Mouse (Mus musculus): ENCODE data around the gene Mpdu1. TPM values are rescaled to one million over a fixed set of nuclear protein-coding genes. Genes with fewer than 3 reads are reported as not detected.

Mpdu1 gene
- polyA plus RNA-seq, 1 experiment from 2014 or later = 63.4 TPM

GRCm38 (mm10) chr11:69683576-69683975, 21.1 kb upstream of the Mpdu1 start:
- H3K4me3 ChIP-seq (ENCODE audit: low read depth, low read length) = no peak overlapping the region

DNA sequence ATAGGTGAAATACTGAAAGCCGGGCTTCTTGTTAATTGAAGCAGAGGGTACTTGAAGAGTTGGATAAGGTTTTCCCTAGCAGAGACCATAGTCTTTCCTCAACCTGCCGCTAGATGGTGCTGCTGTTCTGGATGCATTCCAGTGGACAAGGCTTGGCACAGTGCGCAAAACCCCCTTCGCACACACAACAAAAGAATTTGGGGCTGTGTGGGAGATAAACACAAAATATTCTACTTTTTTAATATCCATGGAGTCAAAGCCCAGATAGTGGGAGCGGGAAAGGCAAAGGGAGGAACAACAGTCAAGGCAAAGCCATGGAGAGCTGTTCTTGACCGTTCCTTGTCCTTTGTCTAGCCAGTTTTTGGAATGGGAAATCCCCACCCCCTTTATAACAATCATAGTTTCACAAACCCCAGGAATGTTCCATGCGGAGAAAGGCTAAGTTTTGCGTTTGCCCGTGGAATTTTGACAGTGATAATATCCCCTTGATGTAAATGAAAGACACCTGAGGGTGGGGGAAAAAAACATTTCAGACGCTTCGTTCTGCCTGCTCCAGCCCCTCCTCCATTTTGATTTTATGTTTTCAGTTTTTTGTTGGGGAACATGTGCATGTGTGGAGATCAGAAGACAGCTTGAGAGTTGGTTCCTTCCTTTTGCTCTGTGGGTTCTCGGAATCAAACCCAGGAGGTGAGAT, 20.5 kb upstream of the Mpdu1 start:
- peaks cover 8% of the 10 kb centered on the region; the same call in 1 of the 2 replicates for H3K36me3 ChIP-seq (ENCODE audit: control insufficient read depth, insufficient read depth, low read length)
- no peaks in the 10 kb centered on the region for H3K27me3 ChIP-seq (ENCODE audit: control insufficient read depth, insufficient read depth, low read length)
- ATAC-seq (ENCODE audit: low read depth) = peak; percentile 42; the same call in 1 of the 2 replicates
- no peak overlapping the region; the same call in 1 of the 2 replicates for H3K9ac ChIP-seq (replicated peaks; ENCODE audit: low read depth, low read length)
- peak overlapping the region; percentile 93 for H3K27ac ChIP-seq (ENCODE audit: low read depth, low read length)
- H3K4me3 ChIP-seq (ENCODE audit: low read depth, low read length) = peak overlapping the region; percentile 81
- H3K9me3 ChIP-seq (ENCODE audit: control insufficient read depth, low read length) = no peaks in the 10 kb centered on the region
- WGBS = 22% methylated on average over 12 of the region's 12 CpGs
- peak overlapping the region; percentile 35; the same call in 1 of the 2 replicates for H3K4me2 ChIP-seq (ENCODE audit: low read depth, low read length)
- H3K4me1 ChIP-seq (ENCODE audit: control insufficient read depth, insufficient read depth, low read length) = peaks cover 14% of the 10 kb centered on the region

More at GRCm38 (mm10) chr11:69683576-69683975, 21.1 kb upstream of the Mpdu1 start:
- WGBS = 85% methylated on average over 7 of the region's 7 CpGs
- Histone ChIP-seq H3K36me3 (ENCODE audit: control insufficient read depth, insufficient read depth, low read length) (0 out of 2 replicates have a peak, but pooled peaks cover 2% of the 10 kb centered on the region), H3K4me1 (ENCODE audit: control insufficient read depth, insufficient read depth, low read length) (peaks cover 14% of the 10 kb centered on the region), H3K9me3 (ENCODE audit: control insufficient read depth, low read length) (no peaks in the 10 kb centered on the region), H3K27me3 (ENCODE audit: control insufficient read depth, insufficient read depth, low read length) (no peaks in the 10 kb centered on the region), H3K9ac (replicated peaks; ENCODE audit: low read depth, low read length) (no peak overlapping the region), H3K27ac (ENCODE audit: low read depth, low read length) (no peak overlapping the region; the same call in 1 of the 2 replicates), H3K4me2 (ENCODE audit: low read depth, low read length) (no peak overlapping the region)
- no peak for ATAC-seq (ENCODE audit: low read depth)

DNA sequence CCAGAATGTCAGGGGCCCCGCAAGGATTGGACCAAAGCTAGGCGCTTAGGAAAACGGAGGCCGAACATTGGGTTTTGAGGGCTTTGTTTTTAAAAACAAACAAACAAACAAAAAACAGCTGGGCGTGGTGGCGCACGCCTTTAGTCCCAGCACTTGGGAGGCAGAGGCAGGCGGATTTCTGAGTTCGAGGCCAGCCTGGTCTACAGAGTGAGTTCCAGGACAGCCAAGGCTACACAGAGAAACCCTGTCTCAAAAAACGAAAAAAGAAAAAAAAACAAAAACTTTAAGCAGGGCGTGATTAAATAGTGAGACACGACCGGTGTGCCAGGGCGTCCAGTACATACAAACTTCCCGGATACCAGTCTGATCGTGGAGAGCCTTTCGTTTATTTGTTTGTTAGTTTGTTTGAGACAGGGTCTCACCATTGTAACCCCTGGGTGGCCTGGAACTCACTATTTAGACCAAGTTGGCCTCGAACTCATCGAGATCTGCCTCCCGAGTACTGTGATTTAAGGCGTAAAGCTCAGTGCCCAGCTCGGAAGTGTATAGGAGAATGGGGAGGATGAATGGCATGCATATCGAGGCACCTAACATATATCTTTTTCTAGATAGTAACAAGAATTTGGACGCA, 19.9 kb upstream of the Mpdu1 start:
- H3K36me3 ChIP-seq (ENCODE audit: control insufficient read depth, insufficient read depth, low read length) = peaks cover 12% of the 10 kb centered on the region; the same call in 1 of the 2 replicates
- peak; percentile 3; the same call in 1 of the 2 replicates for ATAC-seq (ENCODE audit: low read depth)
- peak overlapping the region; percentile 97 for H3K4me2 ChIP-seq (ENCODE audit: low read depth, low read length)
- H3K9me3 ChIP-seq (ENCODE audit: control insufficient read depth, low read length) = no peaks in the 10 kb centered on the region
- WGBS = 25% methylated on average over 24 of the region's 24 CpGs
- peak overlapping the region; percentile 93 for H3K27ac ChIP-seq (ENCODE audit: low read depth, low read length)
- H3K27me3 ChIP-seq (ENCODE audit: control insufficient read depth, insufficient read depth, low read length) = no peaks in the 10 kb centered on the region
- peak overlapping the region; percentile 42 for H3K9ac ChIP-seq (replicated peaks; ENCODE audit: low read depth, low read length)
- H3K4me1 ChIP-seq (ENCODE audit: control insufficient read depth, insufficient read depth, low read length) = peaks cover 14% of the 10 kb centered on the region
- peak overlapping the region; percentile 81 for H3K4me3 ChIP-seq (ENCODE audit: low read depth, low read length)

DNA sequence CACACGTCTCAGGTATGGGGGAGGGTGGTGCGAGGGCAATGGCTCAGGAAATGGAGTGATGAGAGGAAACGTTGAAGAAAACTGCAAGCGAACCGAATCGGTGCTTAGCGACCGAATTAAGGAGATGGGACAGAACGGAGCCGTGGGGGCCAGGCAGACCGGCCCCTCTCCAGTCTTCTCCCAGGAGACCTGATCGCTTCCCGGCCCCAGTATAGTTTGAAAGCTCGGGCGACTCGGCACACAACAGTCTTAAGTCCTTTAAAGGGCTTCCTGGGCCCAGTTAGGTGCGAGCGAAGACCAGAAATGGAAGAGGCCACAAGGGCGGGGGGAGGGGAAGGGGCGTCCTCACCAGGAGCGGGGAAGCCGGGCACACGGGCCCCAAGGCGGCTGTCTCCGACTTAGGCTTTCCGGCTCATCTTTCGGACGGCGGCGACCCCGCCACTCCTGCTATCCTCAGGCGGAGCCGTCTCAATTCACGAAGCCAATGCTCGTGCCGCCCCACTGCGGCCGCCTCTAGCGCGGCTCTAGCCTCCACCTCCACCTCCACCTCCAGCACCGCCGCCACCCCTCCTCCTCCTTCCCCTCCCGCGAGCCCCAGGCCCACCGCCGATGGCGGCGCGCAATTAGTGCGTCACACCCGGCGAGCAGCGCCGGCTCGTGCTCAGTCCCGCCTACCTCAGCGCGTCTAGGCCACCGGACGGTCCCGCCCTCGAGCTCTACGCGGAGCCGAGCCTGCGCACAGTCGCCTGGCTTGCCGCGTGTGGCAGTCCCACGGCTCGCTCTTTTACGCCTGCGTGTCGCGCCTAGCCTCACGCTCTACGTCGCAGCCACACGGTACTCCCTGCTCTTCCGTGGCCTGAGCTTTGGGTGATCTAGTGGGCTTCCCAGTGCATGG, 19.1 kb upstream of the Mpdu1 start, which contains the start of gene Senp3:
TSS of gene Senp3 (minus strand) at position 771 of the 895 bp plus-strand sequence.
- Histone ChIP-seq H3K36me3 (ENCODE audit: control insufficient read depth, insufficient read depth, low read length) (peaks cover 20% of the 10 kb centered on the region), H3K9ac (replicated peaks; ENCODE audit: low read depth, low read length) (peak within 1 kb of the TSS; percentile 72), H3K9me3 (ENCODE audit: control insufficient read depth, low read length) (no peaks in the 10 kb centered on the region), H3K4me1 (ENCODE audit: control insufficient read depth, insufficient read depth, low read length) (peaks cover 14% of the 10 kb centered on the region), H3K27me3 (ENCODE audit: control insufficient read depth, insufficient read depth, low read length) (no peaks in the 10 kb centered on the region), H3K4me2 (ENCODE audit: low read depth, low read length) (peak within 1 kb of the TSS; percentile 97), H3K27ac (ENCODE audit: low read depth, low read length) (peak within 1 kb of the TSS; percentile 93), H3K4me3 (ENCODE audit: low read depth, low read length) (peak within 1 kb of the TSS; percentile 81)
- under 1% methylated on average over 76 of the region's 80 CpGs for WGBS
- peak; percentile 97 for ATAC-seq (ENCODE audit: low read depth)

- ATAC-seq (ENCODE audit: low read depth) = no peak
- Histone ChIP-seq H3K4me1 (ENCODE audit: control insufficient read depth, insufficient read depth, low read length) (peaks cover 11% of the 10 kb centered on the region), H3K4me2 (ENCODE audit: low read depth, low read length) (peak overlapping the region; percentile 97), H3K9me3 (ENCODE audit: control insufficient read depth, low read length) (no peaks in the 10 kb centered on the region), H3K27me3 (ENCODE audit: control insufficient read depth, insufficient read depth, low read length) (no peaks in the 10 kb centered on the region), H3K9ac (replicated peaks; ENCODE audit: low read depth, low read length) (no peak overlapping the region), H3K27ac (ENCODE audit: low read depth, low read length) (no peak overlapping the region), H3K4me3 (ENCODE audit: low read depth, low read length) (peak overlapping the region; percentile 81), H3K36me3 (ENCODE audit: control insufficient read depth, insufficient read depth, low read length) (peaks cover 32% of the 10 kb centered on the region)
- WGBS = 96% methylated on average over 30 of the region's 30 CpGs
Measured at GRCm38 (mm10) chr11:69680136-69680855, 17.9 kb upstream of the Mpdu1 start.

DNA sequence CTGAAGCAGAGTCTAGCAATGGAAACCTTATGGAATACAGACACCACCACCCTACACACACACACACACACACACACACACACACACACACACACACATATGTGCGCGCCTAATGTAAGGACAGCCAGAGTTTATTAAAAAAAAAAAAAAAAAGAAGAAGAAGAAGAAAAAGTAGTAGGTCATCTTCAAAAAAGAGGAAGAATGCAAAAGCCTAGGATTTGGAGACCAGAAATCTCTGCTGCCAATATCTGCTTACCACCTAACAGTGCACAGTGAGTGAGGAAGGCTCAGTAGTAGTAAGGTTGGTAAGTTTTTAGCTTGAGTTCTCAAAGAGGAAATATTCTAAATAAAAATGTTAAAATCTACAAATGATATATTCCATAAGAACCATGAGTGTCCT, 16.7 kb upstream of the Mpdu1 start:
- Histone ChIP-seq H3K36me3 (ENCODE audit: control insufficient read depth, insufficient read depth, low read length) (peaks cover 43% of the 10 kb centered on the region), H3K4me2 (ENCODE audit: low read depth, low read length) (no peak overlapping the region)

DNA sequence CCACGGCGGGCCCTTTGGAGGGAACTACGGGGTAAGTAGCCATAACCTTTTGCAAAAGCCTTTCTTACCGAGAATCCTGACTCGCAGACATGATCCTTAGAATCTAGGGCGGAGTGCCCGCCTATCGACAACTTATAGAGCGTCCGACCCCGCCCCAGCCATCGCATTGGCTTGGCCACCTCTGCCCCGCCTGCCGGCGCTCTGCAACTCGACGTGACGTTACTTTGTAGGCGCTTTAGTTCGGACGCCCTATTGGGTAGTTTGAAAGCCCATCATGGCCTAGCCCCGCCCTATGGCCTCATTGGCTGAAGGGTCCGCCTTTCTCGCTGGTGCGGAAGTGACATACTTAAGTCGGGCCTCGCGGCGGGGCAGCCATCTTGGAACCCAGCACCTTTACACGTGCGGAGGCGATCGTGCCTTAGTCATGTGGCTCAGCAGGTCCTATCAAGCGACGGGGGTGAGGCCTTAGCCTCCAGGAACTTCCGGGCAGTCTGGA, 9.8 kb upstream of the Mpdu1 start, which contains the start of gene Eif4a1:
TSS of gene Eif4a1 (minus strand) at position 213 of the 496 bp plus-strand sequence.
- Histone ChIP-seq H3K4me2 (ENCODE audit: low read depth, low read length) (peak within 1 kb of the TSS; percentile 96), H3K36me3 (ENCODE audit: control insufficient read depth, insufficient read depth, low read length) (peaks cover 63% of the 10 kb centered on the region), H3K27me3 (ENCODE audit: control insufficient read depth, insufficient read depth, low read length) (no peaks in the 10 kb centered on the region), H3K9ac (replicated peaks; ENCODE audit: low read depth, low read length) (peak within 1 kb of the TSS; percentile 79), H3K27ac (ENCODE audit: low read depth, low read length) (peak within 1 kb of the TSS; percentile 93), H3K4me3 (ENCODE audit: low read depth, low read length) (peak within 1 kb of the TSS; percentile 88), H3K4me1 (ENCODE audit: control insufficient read depth, insufficient read depth, low read length) (peaks cover 19% of the 10 kb centered on the region), H3K9me3 (ENCODE audit: control insufficient read depth, low read length) (no peaks in the 10 kb centered on the region)
- ATAC-seq (ENCODE audit: low read depth) = peak; percentile 97
- WGBS = under 1% methylated on average over 36 of the region's 36 CpGs

More for the DNA sequence above, 16.7 kb upstream of the Mpdu1 start:
- H3K9me3 ChIP-seq (ENCODE audit: control insufficient read depth, low read length) = no peaks in the 10 kb centered on the region
- no peak for ATAC-seq (ENCODE audit: low read depth)
- H3K27ac ChIP-seq (ENCODE audit: low read depth, low read length) = no peak overlapping the region
- peaks cover 11% of the 10 kb centered on the region for H3K4me1 ChIP-seq (ENCODE audit: control insufficient read depth, insufficient read depth, low read length)
- H3K4me3 ChIP-seq (ENCODE audit: low read depth, low read length) = no peak overlapping the region
- no peak overlapping the region for H3K9ac ChIP-seq (replicated peaks; ENCODE audit: low read depth, low read length)
- no CpG with 5 or more reads among the region's 2 CpGs for WGBS
- no peaks in the 10 kb centered on the region for H3K27me3 ChIP-seq (ENCODE audit: control insufficient read depth, insufficient read depth, low read length)

GRCm38 (mm10) chr11:69671726-69672124, 9.3 kb upstream of the Mpdu1 start:
- H3K36me3 ChIP-seq (ENCODE audit: control insufficient read depth, insufficient read depth, low read length) = peaks cover 60% of the 10 kb centered on the region
- peak overlapping the region; percentile 93 for H3K27ac ChIP-seq (ENCODE audit: low read depth, low read length)
- WGBS = under 1% methylated on average over 43 of the region's 43 CpGs
- H3K9ac ChIP-seq (replicated peaks; ENCODE audit: low read depth, low read length) = peak overlapping the region; percentile 79
- peak overlapping the region; percentile 96; the same call in 1 of the 2 replicates for H3K4me2 ChIP-seq (ENCODE audit: low read depth, low read length)
- peak; percentile 5 for ATAC-seq (ENCODE audit: low read depth)
- peak overlapping the region; percentile 88 for H3K4me3 ChIP-seq (ENCODE audit: low read depth, low read length)
- H3K4me1 ChIP-seq (ENCODE audit: control insufficient read depth, insufficient read depth, low read length) = peaks cover 19% of the 10 kb centered on the region
- H3K9me3 ChIP-seq (ENCODE audit: control insufficient read depth, low read length) = no peaks in the 10 kb centered on the region
- H3K27me3 ChIP-seq (ENCODE audit: control insufficient read depth, insufficient read depth, low read length) = no peaks in the 10 kb centered on the region

All from neural tube, embryonic 14.5 days (tissue).